In genomic region chr7:75107441-75107840, GRCm38 (mm10) we compare ENCODE assay signal across 8 mouse cellular contexts.
DNase-seq lines count a peak whose midpoint lies in the region; ATAC-seq and TF ChIP-seq lines count a peak whose summit lies in the region.

No protein-coding gene starts in this region.

- no peak overlapping the region for H3K27ac ChIP-seq in midbrain, postnatal 0 days (ENCODE audit: low read depth, low read length)
- H3K27ac ChIP-seq in intestine, embryonic 15.5 days, result no peak overlapping the region

- no peak for ATAC-seq in midbrain, postnatal 0 days (ENCODE audit: low FRiP score)
- ATAC-seq in intestine, embryonic 15.5 days, result no peak

- intact Hi-C loops in heart, postnatal 10 days (cut with DNase I), result no loop called here
- intact Hi-C loops in heart, postnatal 25 days (cut with DNase I), result no loop called here

- H3K4me2 ChIP-seq in midbrain, postnatal 0 days (ENCODE audit: low read depth, low read length, poor library complexity, severe bottlenecking), result no peak overlapping the region
- H3K4me2 ChIP-seq in intestine, embryonic 15.5 days (replicated peaks), result no peak overlapping the region

- no peaks in the 10 kb centered on the region for H3K36me3 ChIP-seq in midbrain, postnatal 0 days (ENCODE audit: insufficient read depth, low read length)
- no peaks in the 10 kb centered on the region for H3K36me3 ChIP-seq in intestine, embryonic 15.5 days

- DNase-seq in heart, postnatal 10 days, result peak; percentile 39 to 72
- DNase-seq in heart, postnatal 25 days (ENCODE audit: low spot score), result no peak
- peak; percentile 31 for DNase-seq in right cerebral cortex, adult 18-20 months
- no peak for DNase-seq in right cerebral cortex, postnatal 36 days (ENCODE audit: low spot score in 2 of 2)
- peak; percentile 56 for DNase-seq in adrenal gland, postnatal 10 days
- peak; percentile 54 for DNase-seq in kidney, adult 9 months
- DNase-seq in midbrain, postnatal 0 days (ENCODE audit: low spot score), result peak; percentile 68

- H3K4me1 ChIP-seq in midbrain, postnatal 0 days (ENCODE audit: insufficient read depth, low read length), result no peaks in the 10 kb centered on the region
- no peaks in the 10 kb centered on the region for H3K4me1 ChIP-seq in intestine, embryonic 15.5 days (replicated peaks)

- H3K9ac ChIP-seq in midbrain, postnatal 0 days (replicated peaks; ENCODE audit: low read length, poor library complexity, severe bottlenecking), result no peak overlapping the region
- H3K9ac ChIP-seq in intestine, embryonic 15.5 days, result no peak overlapping the region

- TF ChIP-seq CTCF in midbrain, postnatal 0 days (IDR thresholded peaks at IDR 0.05), result peak; percentile 85

- H3K9me3 ChIP-seq in midbrain, postnatal 0 days (ENCODE audit: low read length), result no peaks in the 10 kb centered on the region
- H3K9me3 ChIP-seq in intestine, embryonic 15.5 days, result no peaks in the 10 kb centered on the region

- H3K4me3 ChIP-seq in midbrain, postnatal 0 days (ENCODE audit: low read depth, low read length), result no peak overlapping the region
- no peak overlapping the region for H3K4me3 ChIP-seq in intestine, embryonic 15.5 days (replicated peaks)

- no peaks in the 10 kb centered on the region for H3K27me3 ChIP-seq in midbrain, postnatal 0 days (ENCODE audit: insufficient read depth, low read length)
- no peaks in the 10 kb centered on the region for H3K27me3 ChIP-seq in intestine, embryonic 15.5 days (replicated peaks)

Comparison
In these comparisons a context has a peak if more than half of its experiments do, and no peak if none do; other contexts are left out.
1. DNase-seq: peak in heart, postnatal 10 days (2 of 2), right cerebral cortex, adult 18-20 months (single experiment), adrenal gland, postnatal 10 days (single experiment), kidney, adult 9 months (single experiment) and midbrain, postnatal 0 days (single experiment); none in heart, postnatal 25 days (single experiment) and right cerebral cortex, postnatal 36 days (0 of 2).